Comparison of ENCODE assay signal across 8 mouse cellular contexts in genomic region chr9:51766175-51767062, GRCm38 (mm10). TPM values are rescaled to one million over a fixed set of nuclear protein-coding genes. Genes with fewer than 3 reads are reported as not detected.
DNase-seq lines count a peak whose midpoint lies in the region; ATAC-seq and TF ChIP-seq lines count a peak whose summit lies in the region.

No protein-coding gene starts in this region.

- no peak for TF ChIP-seq CTCF in E14TG2a.4 (conservative IDR thresholded peaks at IDR 0.05; ENCODE audit: low read length)

- peak overlapping the region; percentile 90 for H3K9ac ChIP-seq in hindbrain, embryonic 14.5 days
- H3K9ac ChIP-seq in limb, embryonic 15.5 days: peak overlapping the region; percentile 62; the same call in 1 of the 2 replicates
- peak overlapping the region; percentile 92 for H3K9ac ChIP-seq in neural tube, embryonic 13.5 days

- DNase-seq in adrenal gland, adult 2 months: peak; percentile 24
- no peak for DNase-seq in adrenal gland, postnatal 4 days (ENCODE audit: low spot score in 2 of 2)
- peak; percentile 76 for DNase-seq in embryo, embryonic 10 days (ENCODE audit: low spot score)
- DNase-seq in hindbrain, embryonic 14.5 days (ENCODE audit: low spot score): peak; percentile 65
- no peak for DNase-seq in urinary bladder, postnatal 10 days (ENCODE audit: low spot score)

- H3K27me3 ChIP-seq in E14TG2a.4 (ENCODE audit: insufficient read depth, low read length): peaks cover 62% of the 10 kb centered on the region
- H3K27me3 ChIP-seq in hindbrain, embryonic 14.5 days (ENCODE audit: control insufficient read depth, insufficient read depth, low read length): peaks cover 15% of the 10 kb centered on the region; the same call in 1 of the 2 replicates
- peaks cover 30% of the 10 kb centered on the region for H3K27me3 ChIP-seq in limb, embryonic 15.5 days
- H3K27me3 ChIP-seq in neural tube, embryonic 13.5 days: peaks cover 10% of the 10 kb centered on the region; the same call in 1 of the 2 replicates

- H3K4me1 ChIP-seq in E14TG2a.4 (replicated peaks; ENCODE audit: low read depth, low read length): peaks cover 20% of the 10 kb centered on the region
- H3K4me1 ChIP-seq in hindbrain, embryonic 14.5 days (replicated peaks; ENCODE audit: control insufficient read depth, insufficient read depth, low read length): peaks cover 14% of the 10 kb centered on the region
- peaks cover 23% of the 10 kb centered on the region for H3K4me1 ChIP-seq in limb, embryonic 15.5 days
- H3K4me1 ChIP-seq in neural tube, embryonic 13.5 days (replicated peaks): peaks cover 21% of the 10 kb centered on the region

- peak; percentile 33; the same call in 1 of the 2 replicates for ATAC-seq in hindbrain, embryonic 14.5 days (ENCODE audit: low FRiP score)
- 0 out of 2 replicates have a peak, but pooled peaks have one; percentile 20 for ATAC-seq in limb, embryonic 15.5 days (ENCODE audit: insufficient number of reproducible peaks, low FRiP score, low TSS enrichment, low read depth)
- peak; percentile 24 for ATAC-seq in neural tube, embryonic 13.5 days (ENCODE audit: low read depth)

- WGBS in hindbrain, embryonic 14.5 days: under 1% methylated on average over 28 of the region's 29 CpGs
- WGBS in limb, embryonic 15.5 days: 1% methylated on average over 29 of the region's 29 CpGs
- WGBS in neural tube, embryonic 13.5 days: under 1% methylated on average over 28 of the region's 29 CpGs

- peak overlapping the region; percentile 82 for H3K4me2 ChIP-seq in hindbrain, embryonic 14.5 days (replicated peaks)
- peak overlapping the region; percentile 90 for H3K4me2 ChIP-seq in limb, embryonic 15.5 days
- H3K4me2 ChIP-seq in neural tube, embryonic 13.5 days: peak overlapping the region; percentile 68

- peak overlapping the region; percentile 81 for H3K27ac ChIP-seq in hindbrain, embryonic 14.5 days
- no peak overlapping the region for H3K27ac ChIP-seq in limb, embryonic 15.5 days
- peak overlapping the region; percentile 88 for H3K27ac ChIP-seq in neural tube, embryonic 13.5 days (replicated peaks)

- peak overlapping the region; percentile 87 for H3K4me3 ChIP-seq in E14TG2a.4 (replicated peaks; ENCODE audit: low read length)
- H3K4me3 ChIP-seq in hindbrain, embryonic 14.5 days (replicated peaks; ENCODE audit: low read length): peak overlapping the region; percentile 66
- H3K4me3 ChIP-seq in limb, embryonic 15.5 days: peak overlapping the region; percentile 77
- H3K4me3 ChIP-seq in neural tube, embryonic 13.5 days: peak overlapping the region; percentile 58

- H3K36me3 ChIP-seq in E14TG2a.4 (ENCODE audit: insufficient read depth, low read length): no peaks in the 10 kb centered on the region
- no peaks in the 10 kb centered on the region for H3K36me3 ChIP-seq in hindbrain, embryonic 14.5 days (replicated peaks; ENCODE audit: control insufficient read depth, insufficient read depth)
- no peaks in the 10 kb centered on the region for H3K36me3 ChIP-seq in limb, embryonic 15.5 days
- no peaks in the 10 kb centered on the region for H3K36me3 ChIP-seq in neural tube, embryonic 13.5 days

- no peaks in the 10 kb centered on the region for H3K9me3 ChIP-seq in E14TG2a.4 (ENCODE audit: low read length)
- no peaks in the 10 kb centered on the region for H3K9me3 ChIP-seq in hindbrain, embryonic 14.5 days (ENCODE audit: control insufficient read depth, low read length)
- no peaks in the 10 kb centered on the region for H3K9me3 ChIP-seq in limb, embryonic 15.5 days
- no peaks in the 10 kb centered on the region for H3K9me3 ChIP-seq in neural tube, embryonic 13.5 days

RNA-seq across cellular contexts. Expression of gene Arhgap20, which starts 1.3 kb away (rescaled TPM):
- 1 to 10 TPM; 1.8 to 2.2 TPM for total RNA-seq in adrenal gland, adult 2 months (2021)
- 0.47 and 0.56 TPM in 2 replicates for polyA plus RNA-seq in adrenal gland, adult 2 months (2012; rRNA removed)
- total RNA-seq in adrenal gland, postnatal 4 days (2021): 10 to 100 TPM in 1 of 2 experiments, 1 to 10 TPM in 1; 7.4 to 10.1 TPM
- 28.2 and 29.7 TPM in 2 replicates for polyA plus RNA-seq in hindbrain, embryonic 14.5 days (2014; fragmentation: Nextera tagmentation; extraction: Ambion mirVana)
- polyA plus RNA-seq in limb, embryonic 15.5 days (2015; fragmentation: Nextera tagmentation; extraction: Ambion mirVana): 9.3 and 9.5 TPM in 2 replicates
- 20.9 and 22.4 TPM in 2 replicates for polyA plus RNA-seq in neural tube, embryonic 13.5 days (2015; fragmentation: Nextera tagmentation; extraction: Ambion mirVana)

Comparison
In these comparisons a context has a peak if more than half of its experiments do, and no peak if none do; other contexts are left out.
1. DNase-seq: peak in adrenal gland, adult 2 months (single experiment), embryo, embryonic 10 days (single experiment) and hindbrain, embryonic 14.5 days (single experiment); none in adrenal gland, postnatal 4 days (0 of 2) and urinary bladder, postnatal 10 days (single experiment).
2. Peak in every context shown above with its lines, with median percentiles within 50 percentile points of each other: H3K4me3 ChIP-seq, ATAC-seq, H3K4me2 ChIP-seq and H3K9ac ChIP-seq.